Mouse (Mus musculus) retina, postnatal 7 days (tissue): Measurements from ENCODE around the gene Surf1.
"Not testable (repeated sequence)": the region's sequence is repeated elsewhere in the genome, so short reads cannot be mapped to it uniquely, and the experiment has no call there.

Experiments used
- DNase-seq: peaks from one replicate; pipeline ENCODE4 v3.0.0-alpha.2; 2012; ENCODE audit warnings: low read depth, low spot score

Gene Surf1

GRCm38 (mm10) chr2:26900731-26901130 is 15.6 kb downstream of the Surf1 start:
- DNase-seq, result no peak

DNA sequence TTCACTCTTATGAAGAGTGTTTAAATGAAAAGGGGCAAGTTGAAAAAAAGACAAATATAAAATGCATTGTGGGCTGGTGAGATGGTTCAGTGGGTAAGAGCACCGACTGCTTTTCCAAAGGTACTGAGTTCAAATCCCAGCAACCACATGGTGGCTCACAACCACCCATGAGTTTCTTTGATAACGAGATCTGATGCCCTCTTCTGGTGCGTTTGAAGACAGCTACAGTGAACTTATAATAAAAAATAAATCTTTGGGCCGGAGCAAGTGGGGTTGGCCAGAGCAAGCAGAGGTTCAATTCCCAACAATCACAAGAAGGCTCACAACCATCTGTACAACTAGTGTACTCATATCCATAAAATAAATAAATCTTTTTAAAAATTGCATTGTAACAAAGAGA is 20.4 kb downstream of the Surf1 start:
- DNase-seq, result no peak

DNA sequence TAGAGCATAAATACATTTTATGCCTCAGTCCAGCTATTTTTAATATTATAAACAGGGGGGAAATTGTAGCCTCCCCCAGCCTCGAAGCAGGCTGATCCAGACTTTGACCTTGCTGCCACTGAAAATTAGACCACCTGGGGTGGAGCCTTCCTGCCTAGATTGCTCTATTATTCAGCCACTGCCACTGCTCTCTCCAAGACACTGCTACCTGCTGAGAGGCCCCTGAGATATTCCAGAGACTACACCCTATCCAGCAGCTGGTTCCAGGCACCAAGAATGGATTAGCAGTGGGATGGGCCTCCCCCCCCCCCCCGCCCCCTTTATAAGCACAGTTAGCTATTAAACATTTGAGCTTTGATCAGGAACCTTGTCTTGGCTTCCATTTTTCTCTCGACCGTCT is 30.2 kb downstream of the Surf1 start:
- not testable (repeated sequence) for DNase-seq

DNA sequence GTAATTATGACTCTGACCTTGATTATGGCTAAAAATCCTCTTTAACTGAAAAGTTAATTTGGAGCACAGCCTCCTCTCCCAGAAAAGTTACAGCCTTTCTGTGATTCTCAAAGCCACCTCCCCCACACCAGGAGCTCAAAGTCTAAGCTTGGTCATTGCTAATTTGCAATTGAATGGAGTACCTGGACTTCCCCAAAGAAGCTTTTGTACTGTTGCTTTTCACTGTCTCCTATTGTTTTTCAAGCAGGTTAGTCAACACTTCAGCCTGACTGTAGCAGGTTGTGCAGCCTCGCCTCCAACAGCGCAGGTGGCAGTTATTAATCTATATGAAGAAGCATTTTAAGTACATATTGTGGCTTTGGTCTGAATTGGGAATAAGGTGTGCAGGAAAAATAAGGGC is 30.8 kb downstream of the Surf1 start:
- not testable (repeated sequence) for DNase-seq

GRCm38 (mm10) chr2:26878571-26878970 is 37.8 kb downstream of the Surf1 start:
- no peak for DNase-seq

- DNase-seq, result no peak
Measured at GRCm38 (mm10) chr2:26870666-26871065, 45.7 kb downstream of the Surf1 start.

- DNase-seq, result no peak
Measured at GRCm38 (mm10) chr2:26864879-26865278, 51.5 kb downstream of the Surf1 start, which contains the start of gene Abo. Gene Abo (minus strand): TSS chr2:26864979.
